Mouse (Mus musculus): ENCODE measurements around the gene Spg7. TPM values are rescaled to one million over a fixed set of nuclear protein-coding genes. Genes with fewer than 3 reads are reported as not detected.

Gene Spg7
- polyA plus RNA-seq, 1 experiment from 2014 or later: 63.9 TPM

DNA sequence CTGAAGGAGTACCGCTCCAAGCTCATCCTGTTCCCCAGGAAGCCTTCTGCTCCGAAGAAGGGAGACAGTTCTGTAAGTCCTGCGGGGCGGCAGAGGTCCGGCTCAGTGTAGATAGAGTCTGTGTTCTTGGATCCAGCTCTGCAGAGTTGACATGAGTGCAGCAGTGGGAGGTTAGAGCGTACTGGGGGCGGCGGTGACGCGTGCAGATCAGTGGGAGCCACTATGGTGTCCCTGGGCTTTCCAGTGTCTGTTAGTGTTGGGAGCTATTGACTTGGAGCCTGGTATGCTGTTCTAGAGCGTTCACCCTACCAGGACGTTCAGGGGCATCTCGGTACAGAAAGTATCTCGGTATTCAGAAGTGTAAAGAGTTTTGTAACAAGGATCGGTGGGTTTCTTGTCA is 40.5 kb downstream of the Spg7 start:
- ATAC-seq (ENCODE audit: low FRiP score): no peak

DNA sequence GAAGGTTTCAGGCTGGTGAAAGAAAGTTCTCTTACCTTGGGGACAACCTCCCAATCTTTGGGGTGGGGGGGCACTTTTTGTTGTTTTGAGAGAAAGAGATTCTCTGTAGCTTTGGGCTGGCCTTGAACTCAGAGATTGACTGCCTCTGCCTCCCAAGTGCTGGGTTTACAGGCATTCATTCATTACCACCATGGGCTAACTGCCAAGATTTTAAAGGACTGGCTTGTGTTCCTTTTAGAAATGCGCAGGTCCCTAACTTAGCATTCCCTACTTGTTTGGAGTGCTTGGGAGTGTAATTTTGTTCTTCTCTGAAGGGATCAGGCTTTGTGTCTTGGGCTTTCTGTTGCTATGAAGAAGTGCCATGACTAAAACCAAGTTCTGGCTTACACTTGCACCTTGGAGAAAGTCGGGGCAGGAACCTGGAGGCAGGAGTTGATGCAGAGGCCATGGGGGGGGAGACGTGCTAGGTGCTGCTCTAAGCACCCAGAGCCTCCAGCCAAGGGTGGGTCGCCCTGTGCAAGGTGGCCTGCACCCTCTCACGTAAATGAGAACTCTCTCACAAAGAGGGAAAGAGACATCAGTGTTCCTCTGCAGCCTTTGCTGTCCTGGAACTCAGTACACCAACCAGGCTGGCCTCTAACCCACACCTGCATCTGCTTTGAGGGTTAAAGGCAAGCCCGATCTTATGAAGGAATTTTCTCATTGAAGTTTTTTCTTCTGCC is 41.5 kb downstream of the Spg7 start:
- Histone ChIP-seq H3K9ac (peak overlapping the region; percentile 98), H3K36me3 (peaks cover 24% of the 10 kb centered on the region), H3K4me2 (replicated peaks) (peak overlapping the region; percentile 96), H3K9me3 (replicated peaks) (no peaks in the 10 kb centered on the region), H3K27me3 (no peaks in the 10 kb centered on the region), H3K4me3 (peak overlapping the region; percentile 82), H3K4me1 (peaks cover 14% of the 10 kb centered on the region), H3K27ac (no peak overlapping the region; the same call in 1 of the 2 replicates)
- 90% methylated on average over 6 of the region's 6 CpGs for WGBS
- ATAC-seq (ENCODE audit: low FRiP score): no peak

More for the DNA sequence above, 40.5 kb downstream of the Spg7 start:
- no peaks in the 10 kb centered on the region for H3K27me3 ChIP-seq
- peak overlapping the region; percentile 98 for H3K9ac ChIP-seq
- H3K4me2 ChIP-seq (replicated peaks): peak overlapping the region; percentile 96
- WGBS: 20% methylated on average over 15 of the region's 15 CpGs
- 0 out of 2 replicates have a peak overlapping the region, but pooled peaks have one; percentile 35 for H3K27ac ChIP-seq
- H3K9me3 ChIP-seq (replicated peaks): no peaks in the 10 kb centered on the region
- H3K4me3 ChIP-seq: peak overlapping the region; percentile 82
- peaks cover 14% of the 10 kb centered on the region for H3K4me1 ChIP-seq
- peaks cover 27% of the 10 kb centered on the region for H3K36me3 ChIP-seq

DNA sequence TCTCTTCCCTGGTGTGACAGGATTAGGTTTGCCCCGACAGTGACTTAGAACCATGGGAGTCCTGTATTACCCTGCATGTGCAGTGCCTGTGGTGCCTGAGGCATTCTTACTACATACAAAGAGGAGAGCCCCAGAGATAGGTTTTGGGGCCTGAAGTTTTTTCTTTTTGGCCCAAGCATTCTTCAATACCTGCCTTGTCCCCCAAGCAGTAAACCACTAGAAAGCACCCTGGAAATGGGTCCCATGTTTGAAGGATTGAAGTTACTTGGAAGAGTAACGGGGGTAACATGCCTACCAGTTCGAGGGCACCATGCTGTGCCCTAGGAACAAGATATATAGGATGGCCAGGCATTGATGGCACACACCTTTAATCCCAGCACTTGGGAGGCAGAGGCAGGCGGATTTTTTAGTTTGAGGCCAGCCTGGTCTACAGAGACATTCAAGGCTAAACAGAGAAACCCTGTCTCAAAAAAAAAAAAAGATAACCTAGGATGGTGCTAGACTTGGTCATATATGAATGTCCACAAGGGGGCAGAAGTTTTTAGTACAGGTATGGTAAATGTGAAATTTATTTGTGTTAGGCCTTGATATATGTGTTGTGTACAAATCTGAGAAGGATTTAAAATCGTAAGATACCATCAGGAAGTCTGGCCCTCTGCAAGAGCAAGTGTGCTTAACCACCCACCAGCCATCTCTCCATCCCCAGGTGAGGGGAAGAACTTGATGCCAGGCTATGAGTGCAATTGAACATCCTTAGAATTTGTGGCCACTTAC is 43.0 kb downstream of the Spg7 start:
- H3K4me1 ChIP-seq: peaks cover 14% of the 10 kb centered on the region
- H3K27me3 ChIP-seq: no peaks in the 10 kb centered on the region
- H3K9ac ChIP-seq: no peak overlapping the region
- 74% methylated on average over 5 of the region's 5 CpGs for WGBS
- H3K9me3 ChIP-seq (replicated peaks): no peaks in the 10 kb centered on the region
- H3K4me2 ChIP-seq (replicated peaks): no peak overlapping the region
- H3K36me3 ChIP-seq: peaks cover 24% of the 10 kb centered on the region
- H3K27ac ChIP-seq: no peak overlapping the region
- no peak for ATAC-seq (ENCODE audit: low FRiP score)
- H3K4me3 ChIP-seq: no peak overlapping the region

DNA sequence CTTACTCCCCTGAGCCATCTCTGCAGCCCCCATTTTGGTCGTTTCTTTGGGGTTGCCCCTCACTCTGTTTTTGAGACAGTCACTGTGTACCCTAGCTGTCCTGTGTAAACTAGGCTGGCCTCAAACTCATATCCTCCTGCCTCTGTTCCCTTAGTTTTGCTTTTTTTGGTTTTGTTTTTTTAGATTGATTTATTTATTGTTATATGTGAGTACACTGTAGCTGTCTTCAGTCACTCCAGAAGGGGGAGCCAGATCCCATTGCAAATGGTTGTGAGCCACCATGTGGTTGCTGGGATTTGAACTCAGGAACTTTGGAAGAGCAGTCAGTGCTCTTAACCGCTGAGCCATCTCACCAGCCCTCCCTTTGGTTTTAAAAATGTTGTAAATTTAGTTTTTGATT is 43.8 kb downstream of the Spg7 start:
- Histone ChIP-seq H3K27ac (no peak overlapping the region), H3K4me3 (no peak overlapping the region), H3K4me2 (replicated peaks) (no peak overlapping the region), H3K27me3 (no peaks in the 10 kb centered on the region), H3K9ac (no peak overlapping the region), H3K4me1 (peaks cover 13% of the 10 kb centered on the region), H3K36me3 (peaks cover 24% of the 10 kb centered on the region), H3K9me3 (replicated peaks) (no peaks in the 10 kb centered on the region)
- ATAC-seq (ENCODE audit: low FRiP score): no peak
- 52% methylated on average over 2 of the region's 2 CpGs for WGBS

DNA sequence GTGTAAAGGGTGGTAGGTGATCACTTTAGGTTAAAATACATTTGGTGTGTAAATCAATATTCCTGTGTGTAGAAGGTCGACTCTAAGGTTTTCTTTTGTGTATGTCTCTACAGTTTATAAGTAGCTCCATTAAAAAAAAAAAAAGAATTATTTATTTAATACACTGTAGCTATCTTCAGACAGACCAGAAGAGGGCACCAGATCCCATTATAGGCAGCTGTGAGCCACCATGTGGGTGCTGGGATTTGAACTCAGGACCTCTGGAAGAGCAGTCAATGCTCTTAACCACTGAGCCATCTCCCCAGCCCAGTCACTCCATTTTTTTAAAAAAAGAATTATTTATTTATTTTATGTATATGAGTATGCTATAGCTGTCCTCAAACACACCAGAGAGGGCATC is 45.3 kb downstream of the Spg7 start:
- Histone ChIP-seq H3K27me3 (no peaks in the 10 kb centered on the region), H3K4me1 (peaks cover 10% of the 10 kb centered on the region)
- 68% methylated on average over 1 of the region's 1 CpGs for WGBS

DNA sequence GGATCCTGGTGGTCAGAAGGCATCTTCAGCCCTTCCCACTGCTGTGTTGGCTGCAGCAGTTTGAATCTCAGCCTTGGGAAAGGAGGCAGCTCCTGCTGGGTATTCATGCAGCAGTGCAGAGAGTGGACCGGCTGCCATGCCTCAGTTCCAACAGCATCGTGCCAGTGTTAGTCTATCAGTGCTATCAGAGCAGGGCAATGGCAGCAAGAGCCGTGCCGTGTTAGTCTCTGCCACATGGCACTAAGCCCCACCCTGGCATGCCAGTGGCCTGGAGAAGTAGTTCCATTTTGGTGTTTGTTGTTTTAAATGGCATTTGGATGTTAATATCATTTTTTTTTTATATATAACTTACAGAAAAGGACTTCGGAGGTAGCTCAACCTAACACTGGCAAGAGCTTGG is 46.2 kb downstream of the Spg7 start:
- H3K4me1 ChIP-seq: peaks cover 2% of the 10 kb centered on the region; the same call in 1 of the 2 replicates
- peaks cover 16% of the 10 kb centered on the region for H3K36me3 ChIP-seq
- H3K27me3 ChIP-seq: peaks cover under 1% of the 10 kb centered on the region; the same call in 1 of the 2 replicates
- WGBS: 82% methylated on average over 5 of the region's 5 CpGs
- H3K9ac ChIP-seq: no peak overlapping the region
- H3K27ac ChIP-seq: no peak overlapping the region
- ATAC-seq (ENCODE audit: low FRiP score): no peak
- no peak overlapping the region for H3K4me2 ChIP-seq (replicated peaks)
- H3K4me3 ChIP-seq: no peak overlapping the region
- H3K9me3 ChIP-seq (replicated peaks): no peaks in the 10 kb centered on the region

More for the DNA sequence above, 45.3 kb downstream of the Spg7 start:
- no peak for ATAC-seq (ENCODE audit: low FRiP score)
- no peak overlapping the region for H3K4me2 ChIP-seq (replicated peaks)
- H3K9me3 ChIP-seq (replicated peaks): no peaks in the 10 kb centered on the region
- peaks cover 24% of the 10 kb centered on the region for H3K36me3 ChIP-seq
- H3K4me3 ChIP-seq: no peak overlapping the region
- H3K27ac ChIP-seq: no peak overlapping the region
- no peak overlapping the region for H3K9ac ChIP-seq

DNA sequence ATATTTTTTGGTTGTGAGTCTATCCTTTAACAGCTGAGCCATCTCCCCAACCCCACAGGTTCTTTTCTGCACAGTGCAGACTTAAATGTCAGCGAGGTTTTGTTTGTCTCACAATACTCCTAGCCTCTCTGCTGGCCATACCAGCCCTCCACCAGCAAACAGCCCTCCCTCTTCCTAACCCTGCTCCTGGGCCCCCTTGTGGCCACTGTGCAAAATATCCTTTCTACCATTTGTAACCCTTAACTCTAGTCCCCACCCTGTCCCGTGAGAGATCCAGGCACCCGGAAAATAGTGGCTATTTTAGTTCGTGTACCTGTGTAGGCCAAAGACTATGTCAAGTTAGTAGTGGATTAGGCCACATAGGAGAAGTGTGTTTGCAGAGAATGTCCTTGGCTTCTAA is 47.9 kb downstream of the Spg7 start:
- Histone ChIP-seq H3K36me3 (no peaks in the 10 kb centered on the region; the same call in 1 of the 2 replicates), H3K4me3 (no peak overlapping the region), H3K4me1 (no peaks in the 10 kb centered on the region), H3K27me3 (peaks cover 13% of the 10 kb centered on the region), H3K9ac (no peak overlapping the region), H3K4me2 (replicated peaks) (no peak overlapping the region), H3K9me3 (replicated peaks) (no peaks in the 10 kb centered on the region), H3K27ac (no peak overlapping the region)
- 22% methylated on average over 4 of the region's 4 CpGs for WGBS
- ATAC-seq (ENCODE audit: low FRiP score): no peak; the same call in 1 of the 2 replicates

DNA sequence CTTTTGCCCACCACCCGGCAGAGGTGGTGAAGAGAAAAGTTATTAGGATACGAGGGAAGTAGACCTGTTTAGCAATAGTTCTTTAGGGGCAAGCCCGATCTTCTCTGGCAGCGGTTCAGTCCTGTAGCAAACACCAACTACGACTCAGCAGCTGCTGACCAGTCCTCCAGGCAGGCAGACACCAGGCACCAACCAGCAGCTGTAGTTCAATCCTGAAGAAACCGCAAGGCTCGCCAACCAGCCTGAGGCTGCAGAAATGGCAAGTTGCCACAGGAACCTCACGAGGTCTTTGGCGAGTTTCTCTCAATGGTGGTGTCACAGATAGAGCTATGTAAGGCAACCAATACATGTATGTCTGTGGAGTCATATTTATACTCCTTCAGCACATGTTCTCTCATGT is 50.1 kb downstream of the Spg7 start:
- no peaks in the 10 kb centered on the region for H3K36me3 ChIP-seq
- H3K27me3 ChIP-seq: peaks cover 35% of the 10 kb centered on the region
- no peak overlapping the region for H3K9ac ChIP-seq
- no peak overlapping the region for H3K4me2 ChIP-seq (replicated peaks)
- H3K4me1 ChIP-seq: peaks cover 15% of the 10 kb centered on the region
- ATAC-seq (ENCODE audit: low FRiP score): no peak
- H3K27ac ChIP-seq: no peak overlapping the region
- no peak overlapping the region for H3K4me3 ChIP-seq
- H3K9me3 ChIP-seq (replicated peaks): no peaks in the 10 kb centered on the region
- 85% methylated on average over 9 of the region's 9 CpGs for WGBS

DNA sequence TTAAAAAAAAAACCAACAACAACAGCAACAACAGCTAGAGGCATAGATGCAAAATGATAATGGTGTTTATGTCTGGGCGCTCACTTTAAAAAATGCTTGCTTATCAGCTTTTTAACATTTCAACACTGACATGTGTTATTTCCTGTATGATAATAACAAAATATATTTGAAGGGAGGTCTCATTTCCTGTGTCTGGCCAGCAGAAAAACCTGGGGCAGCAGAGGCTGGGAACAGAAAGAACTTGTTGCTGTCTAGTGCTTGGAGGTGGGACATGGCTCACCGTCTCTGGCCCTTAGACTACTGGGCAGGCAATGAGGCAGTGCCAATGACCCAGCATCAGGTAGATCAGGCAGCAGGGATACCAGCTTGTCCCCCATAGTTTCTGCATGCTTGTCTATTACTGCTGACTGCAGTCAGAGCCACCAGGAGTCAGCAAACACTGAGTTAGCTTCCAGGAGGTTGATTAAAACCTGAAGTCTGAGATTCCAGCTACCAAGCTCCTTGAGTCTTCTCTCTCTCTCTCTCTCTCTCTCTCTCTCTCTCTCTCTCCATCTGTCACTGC is 51.2 kb downstream of the Spg7 start:
- ATAC-seq (ENCODE audit: low FRiP score): no peak
- H3K36me3 ChIP-seq: no peaks in the 10 kb centered on the region
- H3K27ac ChIP-seq: no peak overlapping the region
- H3K4me2 ChIP-seq (replicated peaks): no peak overlapping the region
- H3K27me3 ChIP-seq: peaks cover 46% of the 10 kb centered on the region
- no peak overlapping the region for H3K9ac ChIP-seq
- peaks cover 19% of the 10 kb centered on the region for H3K4me1 ChIP-seq
- WGBS: 67% methylated on average over 2 of the region's 2 CpGs
- no peak overlapping the region for H3K4me3 ChIP-seq
- H3K9me3 ChIP-seq (replicated peaks): no peaks in the 10 kb centered on the region

DNA sequence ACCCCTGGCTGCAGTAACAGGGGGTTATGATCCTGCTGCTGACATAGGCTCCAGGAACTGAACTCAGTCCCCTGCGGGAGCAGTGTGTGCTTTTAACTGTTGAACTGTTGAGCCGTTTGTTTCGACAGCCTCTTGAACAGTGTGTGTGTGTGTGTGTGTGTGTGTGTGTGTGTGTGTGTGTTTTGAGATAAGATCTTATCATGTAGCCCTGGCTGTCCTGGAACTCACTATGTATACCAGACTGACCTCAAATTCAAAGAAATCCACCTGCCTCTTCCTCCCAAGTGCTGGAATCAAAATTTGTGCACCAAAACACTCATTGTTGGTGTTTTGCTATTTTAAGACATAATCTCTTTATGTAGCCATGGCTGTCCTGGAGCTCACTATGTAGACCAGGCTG is 51.9 kb downstream of the Spg7 start:
- WGBS: 67% methylated on average over 3 of the region's 3 CpGs
- Histone ChIP-seq H3K36me3 (no peaks in the 10 kb centered on the region), H3K27ac (no peak overlapping the region), H3K4me1 (peaks cover 19% of the 10 kb centered on the region), H3K4me3 (no peak overlapping the region), H3K9ac (no peak overlapping the region), H3K9me3 (replicated peaks) (no peaks in the 10 kb centered on the region), H3K27me3 (peaks cover 53% of the 10 kb centered on the region), H3K4me2 (replicated peaks) (no peak overlapping the region)
- no peak for ATAC-seq (ENCODE audit: low FRiP score)

DNA sequence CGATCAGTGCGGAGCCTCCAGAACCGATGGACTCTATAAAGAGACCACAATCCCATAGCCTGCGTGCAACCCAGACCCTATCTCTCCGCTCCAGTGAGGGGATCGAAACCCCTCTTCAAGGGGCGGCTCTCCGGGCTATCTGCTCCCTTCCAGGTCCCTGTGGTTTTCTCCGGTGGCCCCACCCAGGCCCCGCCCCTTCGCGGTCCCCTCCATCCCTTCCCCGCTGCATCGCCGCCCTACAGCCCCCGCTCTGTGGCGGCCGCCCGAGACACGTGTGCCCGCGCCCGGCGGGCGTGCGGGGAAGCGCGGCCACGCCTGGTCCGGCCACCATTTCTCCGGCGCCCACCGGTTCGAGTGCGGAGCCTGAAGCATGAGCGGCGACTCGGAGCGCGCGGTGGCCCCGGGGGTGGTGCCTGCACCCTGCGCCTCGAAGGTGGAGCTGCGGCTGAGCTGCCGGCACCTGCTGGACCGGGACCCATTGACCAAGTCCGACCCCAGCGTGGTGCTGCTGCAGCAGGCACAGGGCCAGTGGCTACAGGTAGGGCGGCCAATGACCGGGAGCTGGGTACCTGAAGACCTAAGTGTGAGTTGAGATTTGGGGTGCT is 54.5 kb downstream of the Spg7 start, which contains the start of gene Cpne7:
Gene Cpne7, plus strand, starts transcription at position 248 of the 605 bp plus-strand sequence.
- ATAC-seq (ENCODE audit: low FRiP score): no peak
- Histone ChIP-seq H3K9ac (peak within 1 kb of the TSS; percentile 40), H3K27ac (no peak within 1 kb of the TSS), H3K27me3 (peaks cover 61% of the 10 kb centered on the region), H3K36me3 (no peaks in the 10 kb centered on the region), H3K4me3 (peak within 1 kb of the TSS; percentile 47), H3K4me1 (peaks cover 19% of the 10 kb centered on the region), H3K4me2 (replicated peaks) (peak within 1 kb of the TSS; percentile 78), H3K9me3 (replicated peaks) (no peaks in the 10 kb centered on the region)
- WGBS: under 1% methylated on average over 50 of the region's 51 CpGs

DNA sequence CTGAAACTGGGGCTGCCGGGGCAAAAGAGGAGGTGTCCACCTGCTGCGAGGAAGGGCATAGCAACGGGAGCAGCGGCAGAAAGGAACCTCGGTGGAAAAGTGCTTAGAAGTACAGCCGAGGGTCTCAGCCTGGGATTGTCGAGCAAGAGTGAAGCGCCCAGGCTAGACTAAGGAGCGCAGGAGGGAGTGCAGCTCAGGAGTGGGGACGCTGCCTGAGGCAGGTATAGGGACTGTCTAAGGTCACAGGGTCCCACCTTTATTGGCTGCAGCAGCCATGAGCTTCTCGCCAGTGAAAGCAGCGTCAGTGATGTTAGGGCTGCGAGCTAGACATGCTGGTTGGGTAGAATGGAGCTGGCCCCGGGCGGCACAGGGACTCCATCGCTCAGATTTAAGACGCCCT is 55.0 kb downstream of the Spg7 start:
- Histone ChIP-seq H3K4me3 (peak overlapping the region; percentile 47), H3K27me3 (peaks cover 66% of the 10 kb centered on the region), H3K27ac (no peak overlapping the region), H3K9me3 (replicated peaks) (no peaks in the 10 kb centered on the region), H3K9ac (0 out of 2 replicates have a peak overlapping the region, but pooled peaks have one; percentile 40), H3K4me1 (peaks cover 19% of the 10 kb centered on the region), H3K36me3 (no peaks in the 10 kb centered on the region), H3K4me2 (replicated peaks) (peak overlapping the region; percentile 78)
- ATAC-seq (ENCODE audit: low FRiP score): no peak
- WGBS: 2% methylated on average over 17 of the region's 17 CpGs
